Mouse (Mus musculus): Measurements from ENCODE around the gene Fras1. TPM values are rescaled to one million over a fixed set of nuclear protein-coding genes. Genes with fewer than 3 reads are reported as not detected.

The Fras1 gene
- polyA plus RNA-seq, 1 experiment, result 6.9 TPM

GRCm38 (mm10) chr5:96783506-96784288 lies 409.9 kb downstream of the Fras1 start:
- Histone ChIP-seq H3K27ac (ENCODE audit: insufficient read depth, low read length) (no peak overlapping the region), H3K36me3 (ENCODE audit: control insufficient read depth, insufficient read depth, low read length, poor library complexity, severe bottlenecking) (no peaks in the 10 kb centered on the region), H3K4me1 (ENCODE audit: control insufficient read depth, insufficient read depth, low read length) (no peaks in the 10 kb centered on the region), H3K27me3 (ENCODE audit: control insufficient read depth, insufficient read depth, low read length, poor library complexity, severe bottlenecking) (no peaks in the 10 kb centered on the region), H3K9me3 (replicated peaks; ENCODE audit: control insufficient read depth, insufficient read depth, low read length, poor library complexity, severe bottlenecking) (no peaks in the 10 kb centered on the region), H3K9ac (ENCODE audit: low read depth, poor library complexity, severe bottlenecking) (no peak overlapping the region), H3K4me3 (ENCODE audit: low read depth, low read length) (no peak overlapping the region; the same call in 1 of the 2 replicates)
- TF ChIP-seq POLR2A (IDR thresholded peaks at IDR 0.05; ENCODE audit: insufficient read depth, low read length) (no peak), CTCF (IDR thresholded peaks at IDR 0.05; ENCODE audit: low read depth, low read length) (no peak), EP300 (IDR thresholded peaks at IDR 0.05; ENCODE audit: insufficient read depth, low read depth, low read length) (no peak)

GRCm38 (mm10) chr5:96785096-96785495 lies 411.3 kb downstream of the Fras1 start:
- H3K27ac ChIP-seq (ENCODE audit: insufficient read depth, low read length), result no peak overlapping the region
- H3K9ac ChIP-seq (ENCODE audit: low read depth, poor library complexity, severe bottlenecking), result no peak overlapping the region
- no peak for TF ChIP-seq POLR2A (IDR thresholded peaks at IDR 0.05; ENCODE audit: insufficient read depth, low read length)
- no peak for TF ChIP-seq CTCF (IDR thresholded peaks at IDR 0.05; ENCODE audit: low read depth, low read length)
- TF ChIP-seq EP300 (IDR thresholded peaks at IDR 0.05; ENCODE audit: insufficient read depth, low read depth, low read length), result no peak
- no peaks in the 10 kb centered on the region for H3K27me3 ChIP-seq (ENCODE audit: control insufficient read depth, insufficient read depth, low read length, poor library complexity, severe bottlenecking)
- H3K4me1 ChIP-seq (ENCODE audit: control insufficient read depth, insufficient read depth, low read length), result no peaks in the 10 kb centered on the region
- H3K36me3 ChIP-seq (ENCODE audit: control insufficient read depth, insufficient read depth, low read length, poor library complexity, severe bottlenecking), result no peaks in the 10 kb centered on the region
- H3K9me3 ChIP-seq (replicated peaks; ENCODE audit: control insufficient read depth, insufficient read depth, low read length, poor library complexity, severe bottlenecking), result no peaks in the 10 kb centered on the region
- no peak overlapping the region for H3K4me3 ChIP-seq (ENCODE audit: low read depth, low read length)

- peak overlapping the region; percentile 39 for H3K27ac ChIP-seq (ENCODE audit: insufficient read depth, low read length)
- no peak overlapping the region for H3K9ac ChIP-seq (ENCODE audit: low read depth, poor library complexity, severe bottlenecking)
- no peaks in the 10 kb centered on the region for H3K36me3 ChIP-seq (ENCODE audit: control insufficient read depth, insufficient read depth, low read length, poor library complexity, severe bottlenecking)
- H3K4me3 ChIP-seq (ENCODE audit: low read depth, low read length), result no peak overlapping the region
- H3K4me1 ChIP-seq (ENCODE audit: control insufficient read depth, insufficient read depth, low read length), result no peaks in the 10 kb centered on the region
- no peak for TF ChIP-seq POLR2A (IDR thresholded peaks at IDR 0.05; ENCODE audit: insufficient read depth, low read length)
- TF ChIP-seq EP300 (IDR thresholded peaks at IDR 0.05; ENCODE audit: insufficient read depth, low read depth, low read length), result no peak
- TF ChIP-seq CTCF (IDR thresholded peaks at IDR 0.05; ENCODE audit: low read depth, low read length), result no peak
- peaks cover 2% of the 10 kb centered on the region for H3K27me3 ChIP-seq (ENCODE audit: control insufficient read depth, insufficient read depth, low read length, poor library complexity, severe bottlenecking)
- no peaks in the 10 kb centered on the region for H3K9me3 ChIP-seq (replicated peaks; ENCODE audit: control insufficient read depth, insufficient read depth, low read length, poor library complexity, severe bottlenecking)
Observed at GRCm38 (mm10) chr5:96792422-96792821, 418.7 kb downstream of the Fras1 start.

GRCm38 (mm10) chr5:96792936-96793718 lies 419.4 kb downstream of the Fras1 start, which contains the start of gene Anxa3:
Gene Anxa3 (plus strand): TSS chr5:96793339.
- peaks cover 2% of the 10 kb centered on the region for H3K27me3 ChIP-seq (ENCODE audit: control insufficient read depth, insufficient read depth, low read length, poor library complexity, severe bottlenecking)
- peak within 1 kb of the TSS; percentile 39 for H3K27ac ChIP-seq (ENCODE audit: insufficient read depth, low read length)
- no peaks in the 10 kb centered on the region for H3K9me3 ChIP-seq (replicated peaks; ENCODE audit: control insufficient read depth, insufficient read depth, low read length, poor library complexity, severe bottlenecking)
- no peaks in the 10 kb centered on the region for H3K4me1 ChIP-seq (ENCODE audit: control insufficient read depth, insufficient read depth, low read length)
- H3K9ac ChIP-seq (ENCODE audit: low read depth, poor library complexity, severe bottlenecking), result peak within 1 kb of the TSS; percentile 53
- no peaks in the 10 kb centered on the region for H3K36me3 ChIP-seq (ENCODE audit: control insufficient read depth, insufficient read depth, low read length, poor library complexity, severe bottlenecking)
- TF ChIP-seq EP300 (IDR thresholded peaks at IDR 0.05; ENCODE audit: insufficient read depth, low read depth, low read length) (peak; percentile 52; the same call in 1 of the 2 replicates), CTCF (IDR thresholded peaks at IDR 0.05; ENCODE audit: low read depth, low read length) (no peak)
- H3K4me3 ChIP-seq (ENCODE audit: low read depth, low read length), result peak within 1 kb of the TSS; percentile 35

GRCm38 (mm10) chr5:96793953-96794635 lies 420.3 kb downstream of the Fras1 start:
- H3K4me1 ChIP-seq (ENCODE audit: control insufficient read depth, insufficient read depth, low read length), result no peaks in the 10 kb centered on the region
- H3K27me3 ChIP-seq (ENCODE audit: control insufficient read depth, insufficient read depth, low read length, poor library complexity, severe bottlenecking), result peaks cover 2% of the 10 kb centered on the region
- TF ChIP-seq EP300 (IDR thresholded peaks at IDR 0.05; ENCODE audit: insufficient read depth, low read depth, low read length), result no peak
- TF ChIP-seq POLR2A (IDR thresholded peaks at IDR 0.05; ENCODE audit: insufficient read depth, low read length), result no peak
- no peak overlapping the region for H3K27ac ChIP-seq (ENCODE audit: insufficient read depth, low read length)
- no peak overlapping the region for H3K4me3 ChIP-seq (ENCODE audit: low read depth, low read length)
- H3K36me3 ChIP-seq (ENCODE audit: control insufficient read depth, insufficient read depth, low read length, poor library complexity, severe bottlenecking), result no peaks in the 10 kb centered on the region
- peak overlapping the region; percentile 53; the same call in 1 of the 2 replicates for H3K9ac ChIP-seq (ENCODE audit: low read depth, poor library complexity, severe bottlenecking)
- no peaks in the 10 kb centered on the region for H3K9me3 ChIP-seq (replicated peaks; ENCODE audit: control insufficient read depth, insufficient read depth, low read length, poor library complexity, severe bottlenecking)

Measured in ES-Bruce4 (cell line).